Mouse (Mus musculus) ovary, postnatal 36 days (tissue): ENCODE measurements around the gene Elfn2.
A peak's percentile ranks its signal among the peaks of the same experiment; 100 is the strongest.

Experiments used
- DNase-seq: peaks from one replicate; pipeline ENCODE4 v3.0.0; 2022; ENCODE audit warnings: low spot score, mixed read lengths

Gene Elfn2

GRCm38 (mm10) chr15:78718290-78719250, at the start of gene Elfn2:
Gene Elfn2 (minus strand): TSS chr15:78718771.
- no peak for DNase-seq

GRCm38 (mm10) chr15:78763704-78764103, 45.1 kb upstream of the Elfn2 start:
- no peak for DNase-seq

- DNase-seq, result no peak
Observed at GRCm38 (mm10) chr15:78763210-78763609, 44.6 kb upstream of the Elfn2 start.

GRCm38 (mm10) chr15:78761112-78761511, 42.5 kb upstream of the Elfn2 start:
- DNase-seq, result no peak

GRCm38 (mm10) chr15:78758132-78758531, 39.6 kb upstream of the Elfn2 start:
- no peak for DNase-seq

GRCm38 (mm10) chr15:78755966-78756725, 37.6 kb upstream of the Elfn2 start:
- DNase-seq, result no peak

- DNase-seq, result no peak
Observed at GRCm38 (mm10) chr15:78755226-78755625, 36.7 kb upstream of the Elfn2 start.

- no peak for DNase-seq
Observed at GRCm38 (mm10) chr15:78754144-78754543, 35.6 kb upstream of the Elfn2 start.

GRCm38 (mm10) chr15:78752991-78753390, 34.4 kb upstream of the Elfn2 start:
- DNase-seq, result no peak

GRCm38 (mm10) chr15:78750608-78751350, 32.2 kb upstream of the Elfn2 start:
- DNase-seq, result no peak

- no peak for DNase-seq
Observed at GRCm38 (mm10) chr15:78749855-78750254, 31.3 kb upstream of the Elfn2 start.

- peak; percentile 64 for DNase-seq
Observed at GRCm38 (mm10) chr15:78744206-78744605, 25.6 kb upstream of the Elfn2 start.

GRCm38 (mm10) chr15:78742831-78743230, 24.3 kb upstream of the Elfn2 start:
- DNase-seq, result no peak

- DNase-seq, result no peak
Observed at GRCm38 (mm10) chr15:78740662-78741061, 22.1 kb upstream of the Elfn2 start.

GRCm38 (mm10) chr15:78737146-78737545, 18.6 kb upstream of the Elfn2 start:
- no peak for DNase-seq

GRCm38 (mm10) chr15:78736681-78737100, 18.1 kb upstream of the Elfn2 start:
- no peak for DNase-seq

- no peak for DNase-seq
Observed at GRCm38 (mm10) chr15:78736181-78736579, 17.6 kb upstream of the Elfn2 start.

- no peak for DNase-seq
Observed at GRCm38 (mm10) chr15:78735431-78736180, 17.0 kb upstream of the Elfn2 start.

- DNase-seq, result no peak
Observed at GRCm38 (mm10) chr15:78731830-78732229, 13.3 kb upstream of the Elfn2 start.

GRCm38 (mm10) chr15:78730315-78731049, 11.9 kb upstream of the Elfn2 start:
- no peak for DNase-seq

GRCm38 (mm10) chr15:78726697-78727096, 8.1 kb upstream of the Elfn2 start:
- DNase-seq, result no peak
